Mouse (Mus musculus): ENCODE results near the gene Trpc4ap. TPM values are rescaled to one million over a fixed set of nuclear protein-coding genes. Genes with fewer than 3 reads are reported as not detected.

Trpc4ap gene
- total and polyA plus RNA-seq, 3 experiments = 57.4 to 110 (median 80.5) TPM

DNA sequence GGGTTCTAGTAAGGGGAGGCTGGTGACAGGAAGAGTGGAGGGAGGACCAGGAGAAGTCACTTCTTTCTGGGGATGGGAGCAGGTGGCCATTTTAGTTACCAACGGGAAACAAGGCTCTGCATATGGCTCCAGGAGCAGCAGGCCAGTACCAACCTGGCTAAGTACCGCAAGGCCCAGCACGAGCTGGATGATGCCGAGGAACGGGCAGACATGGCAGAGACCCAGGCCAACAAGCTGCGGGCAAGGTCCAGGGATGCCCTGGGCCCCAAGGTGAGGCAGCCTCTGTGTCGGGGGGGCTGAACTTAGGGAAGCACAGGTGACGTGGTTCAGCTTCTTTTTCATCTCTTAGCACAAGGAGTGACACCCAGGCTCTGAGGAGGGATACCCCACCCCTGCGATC is 58.5 kb downstream of the Trpc4ap start:
- Histone ChIP-seq H3K36me3 (replicated peaks) (peaks cover 86% of the 10 kb centered on the region), H3K27me3 (ENCODE audit: insufficient read depth, low read length) (peaks cover 7% of the 10 kb centered on the region; the same call in 1 of the 2 replicates), H3K9me3 (replicated peaks) (no peaks in the 10 kb centered on the region), H3K4me1 (ENCODE audit: insufficient read depth, low read depth, low read length) (peaks cover 8% of the 10 kb centered on the region), H3K4me3 (ENCODE audit: low read depth, low read length) (no peak overlapping the region)
- ATAC-seq (ENCODE audit: extremely low read depth, insufficient number of reproducible peaks, low FRiP score, poor library complexity, severe bottlenecking) = no peak
- no peak for DNase-seq (ENCODE audit: low spot score)
- TF ChIP-seq POLR2AphosphoS5 (IDR thresholded peaks at IDR 0.05; ENCODE audit: insufficient replicate concordance, low read depth, low read length) = no peak
- no peak for TF ChIP-seq CTCF (IDR thresholded peaks at IDR 0.05; ENCODE audit: low read depth, low read length)
- no peak for TF ChIP-seq GATA1 (IDR thresholded peaks at IDR 0.05; ENCODE audit: borderline replicate concordance, low read length)
- TF ChIP-seq GATA2 (IDR thresholded peaks at IDR 0.05; ENCODE audit: borderline replicate concordance, low read depth, low read length) = no peak
- TF ChIP-seq TAL1 (conservative IDR thresholded peaks at IDR 0.05; ENCODE audit: low read depth, low read length) = no peak

DNA sequence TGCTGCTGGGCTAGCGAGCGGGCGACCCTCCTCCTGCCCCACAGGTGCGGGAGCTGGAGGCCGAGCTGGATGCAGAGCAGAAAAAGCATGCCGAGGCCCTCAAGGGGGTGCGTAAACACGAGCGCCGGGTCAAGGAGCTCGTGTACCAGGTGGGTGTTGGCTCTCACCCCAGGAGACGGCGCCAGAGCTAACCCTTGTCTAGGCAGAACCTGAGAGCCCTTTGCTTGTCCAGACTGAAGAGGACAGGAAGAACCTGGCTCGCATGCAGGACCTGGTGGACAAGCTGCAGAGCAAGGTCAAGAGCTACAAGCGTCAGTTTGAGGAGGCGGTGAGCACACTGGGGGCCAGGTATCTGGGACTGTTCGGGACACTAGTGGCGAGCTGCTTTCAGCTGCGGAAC is 59.1 kb downstream of the Trpc4ap start:
- DNase-seq (ENCODE audit: low spot score) (no peak), ATAC-seq (ENCODE audit: extremely low read depth, insufficient number of reproducible peaks, low FRiP score, poor library complexity, severe bottlenecking) (no peak)
- H3K4me3 ChIP-seq (ENCODE audit: low read depth, low read length) = no peak overlapping the region
- no peaks in the 10 kb centered on the region for H3K9me3 ChIP-seq (replicated peaks)
- peaks cover 9% of the 10 kb centered on the region for H3K4me1 ChIP-seq (ENCODE audit: insufficient read depth, low read depth, low read length)
- peaks cover 80% of the 10 kb centered on the region for H3K36me3 ChIP-seq (replicated peaks)
- TF ChIP-seq POLR2AphosphoS5 (IDR thresholded peaks at IDR 0.05; ENCODE audit: insufficient replicate concordance, low read depth, low read length) = no peak
- TF ChIP-seq CTCF (IDR thresholded peaks at IDR 0.05; ENCODE audit: low read depth, low read length) = no peak
- H3K27me3 ChIP-seq (ENCODE audit: insufficient read depth, low read length) = peaks cover 12% of the 10 kb centered on the region; the same call in 1 of the 2 replicates

DNA sequence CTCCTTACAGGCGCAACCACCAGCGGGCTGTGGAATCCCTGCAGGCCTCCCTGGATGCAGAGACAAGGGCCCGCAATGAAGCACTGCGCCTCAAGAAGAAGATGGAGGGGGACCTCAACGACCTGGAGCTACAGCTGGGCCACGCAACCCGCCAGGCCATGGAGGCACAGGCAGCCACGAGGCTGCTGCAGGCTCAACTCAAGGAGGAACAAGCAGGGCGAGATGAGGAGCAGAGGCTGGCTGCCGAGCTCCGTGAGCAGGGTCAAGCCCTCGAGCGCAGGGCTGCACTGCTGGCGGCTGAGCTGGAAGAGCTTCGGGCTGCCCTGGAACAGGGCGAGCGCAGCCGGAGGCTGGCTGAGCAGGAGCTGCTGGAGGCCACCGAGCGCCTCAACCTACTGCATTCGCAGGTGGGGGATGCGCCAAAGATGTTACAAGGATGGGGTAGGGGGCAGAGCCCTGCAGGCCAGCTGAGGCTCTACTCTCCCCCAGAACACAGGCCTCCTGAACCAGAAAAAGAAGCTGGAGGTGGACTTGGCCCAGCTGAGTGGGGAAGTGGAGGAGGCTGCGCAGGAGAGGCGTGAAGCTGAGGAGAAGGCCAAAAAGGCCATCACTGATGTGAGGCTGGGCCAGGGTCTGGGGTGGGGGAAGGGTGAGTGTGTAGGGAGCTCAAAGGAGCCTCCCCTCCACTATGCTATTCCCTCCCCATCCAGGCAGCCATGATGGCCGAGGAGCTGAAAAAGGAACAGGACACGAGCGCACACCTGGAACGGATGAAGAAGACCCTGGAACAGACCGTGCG is 59.8 kb downstream of the Trpc4ap start:
- ATAC-seq (ENCODE audit: extremely low read depth, insufficient number of reproducible peaks, low FRiP score, poor library complexity, severe bottlenecking) (no peak), DNase-seq (ENCODE audit: low spot score) (no peak)
- Histone ChIP-seq H3K9me3 (replicated peaks) (no peaks in the 10 kb centered on the region), H3K36me3 (replicated peaks) (peaks cover 72% of the 10 kb centered on the region), H3K27me3 (ENCODE audit: insufficient read depth, low read length) (peaks cover 17% of the 10 kb centered on the region; the same call in 1 of the 2 replicates), H3K4me1 (ENCODE audit: insufficient read depth, low read depth, low read length) (peaks cover 9% of the 10 kb centered on the region), H3K4me3 (ENCODE audit: low read depth, low read length) (no peak overlapping the region)
- TF ChIP-seq POLR2AphosphoS5 (IDR thresholded peaks at IDR 0.05; ENCODE audit: insufficient replicate concordance, low read depth, low read length) (no peak), CTCF (IDR thresholded peaks at IDR 0.05; ENCODE audit: low read depth, low read length) (no peak), TAL1 (conservative IDR thresholded peaks at IDR 0.05; ENCODE audit: low read depth, low read length) (no peak)

DNA sequence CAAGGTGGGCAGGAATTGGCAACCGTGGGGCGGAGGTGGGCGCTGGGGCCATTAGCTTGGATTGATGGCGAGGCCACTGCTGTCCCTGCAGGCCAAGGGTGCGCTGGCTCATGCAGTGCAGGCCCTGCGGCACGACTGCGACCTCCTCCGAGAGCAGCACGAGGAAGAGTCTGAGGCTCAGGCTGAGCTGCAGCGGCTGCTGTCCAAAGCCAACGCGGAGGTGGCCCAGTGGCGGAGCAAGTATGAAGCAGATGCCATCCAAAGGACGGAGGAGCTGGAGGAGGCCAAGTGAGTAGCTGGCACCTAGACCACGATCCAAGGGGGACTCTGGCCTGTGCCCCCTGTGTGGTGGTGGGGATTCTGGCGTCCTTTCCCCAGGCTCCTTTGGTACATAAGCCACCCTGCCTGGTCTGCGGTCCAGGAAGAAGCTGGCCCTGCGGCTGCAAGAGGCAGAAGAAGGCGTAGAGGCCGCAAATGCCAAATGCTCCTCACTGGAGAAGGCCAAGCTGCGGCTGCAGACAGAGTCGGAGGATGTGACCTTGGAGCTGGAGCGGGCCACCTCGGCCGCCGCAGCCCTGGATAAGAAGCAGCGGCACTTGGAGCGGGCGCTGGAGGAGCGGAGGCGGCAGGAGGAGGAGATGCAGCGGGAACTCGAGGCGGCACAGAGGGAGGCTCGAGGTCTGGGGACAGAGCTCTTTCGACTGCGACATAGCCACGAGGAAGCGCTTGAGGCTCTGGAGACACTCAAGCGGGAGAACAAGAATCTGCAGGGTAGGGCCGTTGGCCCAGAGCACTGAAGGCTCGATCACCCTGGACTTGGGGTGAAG is 61.4 kb downstream of the Trpc4ap start:
- Histone ChIP-seq H3K27me3 (ENCODE audit: insufficient read depth, low read length) (peaks cover 19% of the 10 kb centered on the region; the same call in 1 of the 2 replicates), H3K4me3 (ENCODE audit: low read depth, low read length) (no peak overlapping the region), H3K36me3 (replicated peaks) (peaks cover 57% of the 10 kb centered on the region), H3K4me1 (ENCODE audit: insufficient read depth, low read depth, low read length) (peaks cover 14% of the 10 kb centered on the region), H3K9me3 (replicated peaks) (no peaks in the 10 kb centered on the region)
- DNase-seq (ENCODE audit: low spot score) (no peak), ATAC-seq (ENCODE audit: extremely low read depth, insufficient number of reproducible peaks, low FRiP score, poor library complexity, severe bottlenecking) (no peak)
- no peak for TF ChIP-seq GATA2 (IDR thresholded peaks at IDR 0.05; ENCODE audit: borderline replicate concordance, low read depth, low read length)
- TF ChIP-seq GATA1 (IDR thresholded peaks at IDR 0.05; ENCODE audit: borderline replicate concordance, low read length) = no peak
- no peak for TF ChIP-seq POLR2AphosphoS5 (IDR thresholded peaks at IDR 0.05; ENCODE audit: insufficient replicate concordance, low read depth, low read length)
- no peak for TF ChIP-seq CTCF (IDR thresholded peaks at IDR 0.05; ENCODE audit: low read depth, low read length)
- no peak for TF ChIP-seq TAL1 (conservative IDR thresholded peaks at IDR 0.05; ENCODE audit: low read depth, low read length)

DNA sequence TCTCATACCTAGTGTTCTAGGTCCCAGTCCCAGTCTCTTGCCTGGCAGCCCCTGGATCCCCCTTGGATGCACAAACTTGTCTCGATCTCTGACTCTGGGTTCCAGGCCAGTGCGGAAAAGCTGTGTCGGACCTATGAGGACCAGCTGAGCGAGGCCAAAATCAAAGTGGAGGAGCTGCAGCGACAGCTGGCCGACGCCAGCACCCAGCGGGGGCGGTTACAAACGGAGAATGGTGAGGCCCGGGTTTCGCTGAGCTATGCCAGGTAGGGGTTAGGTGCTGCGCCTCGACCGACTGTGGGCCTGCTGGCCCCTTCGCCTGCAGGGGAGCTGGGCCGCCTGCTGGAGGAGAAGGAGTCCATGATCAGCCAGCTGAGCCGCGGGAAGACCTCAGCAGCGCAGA is 62.0 kb downstream of the Trpc4ap start:
- Histone ChIP-seq H3K4me3 (ENCODE audit: low read depth, low read length) (no peak overlapping the region), H3K36me3 (replicated peaks) (peaks cover 51% of the 10 kb centered on the region), H3K9me3 (replicated peaks) (no peaks in the 10 kb centered on the region), H3K27me3 (ENCODE audit: insufficient read depth, low read length) (peaks cover 25% of the 10 kb centered on the region; the same call in 1 of the 2 replicates), H3K4me1 (ENCODE audit: insufficient read depth, low read depth, low read length) (peaks cover 14% of the 10 kb centered on the region)
- ATAC-seq (ENCODE audit: extremely low read depth, insufficient number of reproducible peaks, low FRiP score, poor library complexity, severe bottlenecking) = no peak
- no peak for TF ChIP-seq CTCF (IDR thresholded peaks at IDR 0.05; ENCODE audit: low read depth, low read length)
- TF ChIP-seq GATA2 (IDR thresholded peaks at IDR 0.05; ENCODE audit: borderline replicate concordance, low read depth, low read length) = no peak
- TF ChIP-seq TAL1 (conservative IDR thresholded peaks at IDR 0.05; ENCODE audit: low read depth, low read length) = no peak
- no peak for TF ChIP-seq POLR2AphosphoS5 (IDR thresholded peaks at IDR 0.05; ENCODE audit: insufficient replicate concordance, low read depth, low read length)
- no peak for TF ChIP-seq GATA1 (IDR thresholded peaks at IDR 0.05; ENCODE audit: borderline replicate concordance, low read length)
- DNase-seq (ENCODE audit: low spot score) = no peak

DNA sequence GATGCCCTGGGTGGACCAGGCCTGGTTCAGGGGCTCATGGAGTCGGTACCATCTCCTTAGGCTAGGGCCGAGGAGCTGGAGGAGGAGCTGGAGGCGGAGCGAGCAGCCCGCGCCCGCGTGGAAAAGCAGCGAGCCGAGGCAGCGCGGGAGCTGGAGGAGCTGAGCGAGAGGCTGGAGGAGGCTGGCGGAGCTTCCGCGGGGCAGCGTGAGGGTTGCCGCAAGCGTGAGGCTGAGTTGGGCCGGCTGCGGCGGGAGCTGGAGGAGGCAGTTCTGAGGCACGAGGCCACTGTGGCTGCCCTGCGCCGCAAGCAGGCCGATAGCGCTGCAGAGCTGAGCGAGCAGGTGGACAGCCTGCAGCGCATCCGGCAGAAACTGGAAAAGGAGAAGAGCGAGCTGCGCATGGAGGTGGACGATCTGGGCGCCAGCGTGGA is 62.9 kb downstream of the Trpc4ap start:
- ATAC-seq (ENCODE audit: extremely low read depth, insufficient number of reproducible peaks, low FRiP score, poor library complexity, severe bottlenecking) (no peak), DNase-seq (ENCODE audit: low spot score) (peak; percentile 56)
- H3K4me3 ChIP-seq (ENCODE audit: low read depth, low read length) = peak overlapping the region; percentile 69; the same call in 1 of the 2 replicates
- H3K9me3 ChIP-seq (replicated peaks) = no peaks in the 10 kb centered on the region
- TF ChIP-seq POLR2AphosphoS5 (IDR thresholded peaks at IDR 0.05; ENCODE audit: insufficient replicate concordance, low read depth, low read length) (no peak), GATA2 (IDR thresholded peaks at IDR 0.05; ENCODE audit: borderline replicate concordance, low read depth, low read length) (no peak), CTCF (IDR thresholded peaks at IDR 0.05; ENCODE audit: low read depth, low read length) (no peak), TAL1 (conservative IDR thresholded peaks at IDR 0.05; ENCODE audit: low read depth, low read length) (no peak), GATA1 (IDR thresholded peaks at IDR 0.05; ENCODE audit: borderline replicate concordance, low read length) (no peak)
- H3K36me3 ChIP-seq (replicated peaks) = peaks cover 42% of the 10 kb centered on the region
- peaks cover 25% of the 10 kb centered on the region; the same call in 1 of the 2 replicates for H3K27me3 ChIP-seq (ENCODE audit: insufficient read depth, low read length)
- peaks cover 21% of the 10 kb centered on the region for H3K4me1 ChIP-seq (ENCODE audit: insufficient read depth, low read depth, low read length)

Data from G1E (cell line).